Mouse (Mus musculus): Measurements from ENCODE around the gene Rab11fip4. TPM values are rescaled to one million over a fixed set of nuclear protein-coding genes. Genes with fewer than 3 reads are reported as not detected.

Rab11fip4 gene
- polyA plus RNA-seq, 1 experiment from 2014 or later = 0.77 TPM

GRCm38 (mm10) chr11:79671668-79672281 lies 80.8 kb downstream of the Rab11fip4 start:
- Histone ChIP-seq H3K4me3 (no peak overlapping the region), H3K4me1 (replicated peaks) (peaks cover 33% of the 10 kb centered on the region), H3K27me3 (replicated peaks) (peaks cover 9% of the 10 kb centered on the region; the same call in 1 of the 2 replicates), H3K9me3 (replicated peaks) (no peaks in the 10 kb centered on the region; the same call in 1 of the 2 replicates), H3K36me3 (no peaks in the 10 kb centered on the region), H3K9ac (no peak overlapping the region), H3K27ac (ENCODE audit: poor library complexity, severe bottlenecking) (no peak overlapping the region), H3K4me2 (no peak overlapping the region)
- WGBS = 43% methylated on average over 6 of the region's 6 CpGs
- ATAC-seq (ENCODE audit: insufficient number of reproducible peaks, low FRiP score) = no peak

GRCm38 (mm10) chr11:79673072-79673471 lies 82.1 kb downstream of the Rab11fip4 start:
- ATAC-seq (ENCODE audit: insufficient number of reproducible peaks, low FRiP score) = no peak

GRCm38 (mm10) chr11:79673717-79674116 lies 82.7 kb downstream of the Rab11fip4 start:
- no peak overlapping the region for H3K27ac ChIP-seq (ENCODE audit: poor library complexity, severe bottlenecking)
- 53% methylated on average over 8 of the region's 8 CpGs for WGBS
- H3K9me3 ChIP-seq (replicated peaks) = no peaks in the 10 kb centered on the region
- peaks cover 9% of the 10 kb centered on the region; the same call in 1 of the 2 replicates for H3K27me3 ChIP-seq (replicated peaks)
- H3K4me2 ChIP-seq = no peak overlapping the region
- H3K36me3 ChIP-seq = no peaks in the 10 kb centered on the region
- H3K4me1 ChIP-seq (replicated peaks) = peaks cover 33% of the 10 kb centered on the region
- H3K9ac ChIP-seq = no peak overlapping the region
- H3K4me3 ChIP-seq = no peak overlapping the region
- no peak for ATAC-seq (ENCODE audit: insufficient number of reproducible peaks, low FRiP score)

More at GRCm38 (mm10) chr11:79673072-79673471, 82.1 kb downstream of the Rab11fip4 start:
- Histone ChIP-seq H3K27ac (ENCODE audit: poor library complexity, severe bottlenecking) (no peak overlapping the region), H3K27me3 (replicated peaks) (peaks cover 12% of the 10 kb centered on the region; the same call in 1 of the 2 replicates), H3K36me3 (no peaks in the 10 kb centered on the region), H3K4me2 (no peak overlapping the region), H3K4me3 (no peak overlapping the region), H3K9ac (no peak overlapping the region), H3K9me3 (replicated peaks) (no peaks in the 10 kb centered on the region), H3K4me1 (replicated peaks) (peaks cover 33% of the 10 kb centered on the region)
- 73% methylated on average over 5 of the region's 5 CpGs for WGBS

- Histone ChIP-seq H3K4me3 (no peak overlapping the region), H3K27me3 (replicated peaks) (peaks cover 9% of the 10 kb centered on the region; the same call in 1 of the 2 replicates), H3K4me2 (no peak overlapping the region), H3K9ac (no peak overlapping the region), H3K36me3 (no peaks in the 10 kb centered on the region), H3K27ac (ENCODE audit: poor library complexity, severe bottlenecking) (no peak overlapping the region), H3K9me3 (replicated peaks) (no peaks in the 10 kb centered on the region), H3K4me1 (replicated peaks) (peaks cover 33% of the 10 kb centered on the region)
- no peak for ATAC-seq (ENCODE audit: insufficient number of reproducible peaks, low FRiP score)
- 77% methylated on average over 3 of the region's 3 CpGs for WGBS
These were observed 83.2 kb downstream of the Rab11fip4 start for GRCm38 (mm10) chr11:79674231-79674630.

GRCm38 (mm10) chr11:79674632-79675031 lies 83.6 kb downstream of the Rab11fip4 start:
- 52% methylated on average over 7 of the region's 7 CpGs for WGBS

GRCm38 (mm10) chr11:79675285-79675684 lies 84.3 kb downstream of the Rab11fip4 start:
- 76% methylated on average over 12 of the region's 12 CpGs for WGBS
- no peak overlapping the region for H3K27ac ChIP-seq (ENCODE audit: poor library complexity, severe bottlenecking)
- peaks cover 27% of the 10 kb centered on the region for H3K4me1 ChIP-seq (replicated peaks)
- no peak overlapping the region for H3K9ac ChIP-seq
- no peak overlapping the region for H3K4me2 ChIP-seq
- ATAC-seq (ENCODE audit: insufficient number of reproducible peaks, low FRiP score) = no peak
- no peak overlapping the region for H3K4me3 ChIP-seq
- no peaks in the 10 kb centered on the region for H3K9me3 ChIP-seq (replicated peaks)
- H3K27me3 ChIP-seq (replicated peaks) = peaks cover 12% of the 10 kb centered on the region; the same call in 1 of the 2 replicates
- no peaks in the 10 kb centered on the region for H3K36me3 ChIP-seq

More at GRCm38 (mm10) chr11:79674632-79675031, 83.6 kb downstream of the Rab11fip4 start:
- H3K4me2 ChIP-seq = no peak overlapping the region
- peaks cover 12% of the 10 kb centered on the region; the same call in 1 of the 2 replicates for H3K27me3 ChIP-seq (replicated peaks)
- no peak overlapping the region for H3K9ac ChIP-seq
- H3K27ac ChIP-seq (ENCODE audit: poor library complexity, severe bottlenecking) = no peak overlapping the region
- ATAC-seq (ENCODE audit: insufficient number of reproducible peaks, low FRiP score) = no peak
- H3K4me1 ChIP-seq (replicated peaks) = peaks cover 33% of the 10 kb centered on the region
- H3K4me3 ChIP-seq = no peak overlapping the region
- no peaks in the 10 kb centered on the region for H3K36me3 ChIP-seq
- H3K9me3 ChIP-seq (replicated peaks) = no peaks in the 10 kb centered on the region

GRCm38 (mm10) chr11:79675994-79676393 lies 85.0 kb downstream of the Rab11fip4 start:
- Histone ChIP-seq H3K4me3 (no peak overlapping the region), H3K27ac (ENCODE audit: poor library complexity, severe bottlenecking) (no peak overlapping the region), H3K36me3 (no peaks in the 10 kb centered on the region), H3K4me2 (no peak overlapping the region), H3K9me3 (replicated peaks) (no peaks in the 10 kb centered on the region), H3K9ac (no peak overlapping the region), H3K27me3 (replicated peaks) (peaks cover 12% of the 10 kb centered on the region; the same call in 1 of the 2 replicates), H3K4me1 (replicated peaks) (peaks cover 20% of the 10 kb centered on the region; the same call in 1 of the 2 replicates)
- 72% methylated on average over 6 of the region's 6 CpGs for WGBS
- ATAC-seq (ENCODE audit: insufficient number of reproducible peaks, low FRiP score) = no peak

- Histone ChIP-seq H3K4me3 (no peak overlapping the region), H3K27me3 (replicated peaks) (peaks cover 12% of the 10 kb centered on the region; the same call in 1 of the 2 replicates), H3K27ac (ENCODE audit: poor library complexity, severe bottlenecking) (no peak overlapping the region), H3K36me3 (no peaks in the 10 kb centered on the region), H3K4me1 (replicated peaks) (peaks cover 19% of the 10 kb centered on the region; the same call in 1 of the 2 replicates), H3K4me2 (no peak overlapping the region), H3K9me3 (replicated peaks) (no peaks in the 10 kb centered on the region), H3K9ac (no peak overlapping the region)
- ATAC-seq (ENCODE audit: insufficient number of reproducible peaks, low FRiP score) = no peak
- WGBS = 68% methylated on average over 2 of the region's 2 CpGs
These were observed 85.5 kb downstream of the Rab11fip4 start for GRCm38 (mm10) chr11:79676483-79676967.

- H3K4me1 ChIP-seq (replicated peaks) = peaks cover 19% of the 10 kb centered on the region; the same call in 1 of the 2 replicates
- no peak overlapping the region for H3K4me3 ChIP-seq
- no peaks in the 10 kb centered on the region for H3K9me3 ChIP-seq (replicated peaks)
- H3K36me3 ChIP-seq = no peaks in the 10 kb centered on the region
- no peak for ATAC-seq (ENCODE audit: insufficient number of reproducible peaks, low FRiP score)
- H3K4me2 ChIP-seq = no peak overlapping the region
- 77% methylated on average over 9 of the region's 9 CpGs for WGBS
- H3K9ac ChIP-seq = no peak overlapping the region
- H3K27me3 ChIP-seq (replicated peaks) = peaks cover 12% of the 10 kb centered on the region; the same call in 1 of the 2 replicates
- H3K27ac ChIP-seq (ENCODE audit: poor library complexity, severe bottlenecking) = no peak overlapping the region
These were observed 86.4 kb downstream of the Rab11fip4 start for GRCm38 (mm10) chr11:79677402-79677801.

GRCm38 (mm10) chr11:79678363-79679153 lies 87.5 kb downstream of the Rab11fip4 start:
- Histone ChIP-seq H3K4me3 (no peak overlapping the region), H3K4me2 (no peak overlapping the region), H3K27ac (ENCODE audit: poor library complexity, severe bottlenecking) (no peak overlapping the region), H3K36me3 (no peaks in the 10 kb centered on the region), H3K9me3 (replicated peaks) (no peaks in the 10 kb centered on the region), H3K9ac (no peak overlapping the region), H3K4me1 (replicated peaks) (peaks cover 19% of the 10 kb centered on the region; the same call in 1 of the 2 replicates), H3K27me3 (replicated peaks) (peaks cover 12% of the 10 kb centered on the region; the same call in 1 of the 2 replicates)
- 77% methylated on average over 20 of the region's 20 CpGs for WGBS
- ATAC-seq (ENCODE audit: insufficient number of reproducible peaks, low FRiP score) = no peak

GRCm38 (mm10) chr11:79679929-79680328 lies 88.9 kb downstream of the Rab11fip4 start:
- Histone ChIP-seq H3K4me2 (no peak overlapping the region), H3K27ac (ENCODE audit: poor library complexity, severe bottlenecking) (no peak overlapping the region), H3K4me3 (no peak overlapping the region), H3K9ac (no peak overlapping the region), H3K27me3 (replicated peaks) (peaks cover 12% of the 10 kb centered on the region; the same call in 1 of the 2 replicates), H3K36me3 (no peaks in the 10 kb centered on the region), H3K4me1 (replicated peaks) (peaks cover 14% of the 10 kb centered on the region; the same call in 1 of the 2 replicates), H3K9me3 (replicated peaks) (no peaks in the 10 kb centered on the region)
- no peak for ATAC-seq (ENCODE audit: insufficient number of reproducible peaks, low FRiP score)
- 54% methylated on average over 5 of the region's 5 CpGs for WGBS

Data from heart, embryonic 12.5 days (tissue).